Mouse (Mus musculus) embryonic facial prominence, embryonic 14.5 days (tissue): Measurements from ENCODE around the gene Ccni. TPM values are rescaled to one million over a fixed set of nuclear protein-coding genes. Genes with fewer than 3 reads are reported as not detected.
A peak's percentile ranks its signal among the peaks of the same experiment; 100 is the strongest.

ENCODE experiments used
- ATAC-seq: fragments of 200-750 bp; cut with Nextera tagmentation; 2 replicates; pipeline ENCODE4 v1.8.0; 2017; ENCODE audit warnings: low read depth, moderate number of reproducible peaks, moderate TSS enrichment
- DNase-seq: peaks from one replicate; pipeline ENCODE4 v3.0.0-alpha.2; 2015; ENCODE audit warnings: low spot score
- H3K27ac ChIP-seq: fragments of 300-500 bp; sonication (generic); replicated peaks from 2 replicates; pipeline ENCODE4 v1.5.1; 2014; ENCODE audit warnings: low read depth, mild to moderate bottlenecking, low read length, moderate library complexity
- H3K27me3 ChIP-seq: fragments of 300-500 bp; sonication (generic); replicated peaks from 2 replicates; pipeline ENCODE4 v1.6.1; 2014; ENCODE audit warnings: low read length; ENCODE audit not compliant: control insufficient read depth, insufficient read depth
- H3K36me3 ChIP-seq: fragments of 300-500 bp; sonication (generic); 2 replicates; pipeline ENCODE4 v1.6.1; 2014; ENCODE audit warnings: low read length, mixed read lengths; ENCODE audit not compliant: control insufficient read depth, insufficient read depth
- H3K4me1 ChIP-seq: fragments of 300-500 bp; sonication (generic); 2 replicates; pipeline ENCODE4 v1.6.1; 2014; ENCODE audit warnings: antibody characterized with exemption, low read length; ENCODE audit not compliant: control insufficient read depth, insufficient read depth
- H3K4me2 ChIP-seq: fragments of 300-500 bp; sonication (generic); 2 replicates; pipeline ENCODE4 v1.6.1; 2014; ENCODE audit warnings: low read depth, mild to moderate bottlenecking, low read length, moderate library complexity, mixed read lengths
- H3K4me3 ChIP-seq: fragments of 300-500 bp; sonication (generic); 2 replicates; pipeline ENCODE4 v1.5.1; 2014; ENCODE audit warnings: low read depth, mild to moderate bottlenecking, low read length
- H3K9ac ChIP-seq: fragments of 300-500 bp; sonication (generic); 2 replicates; pipeline ENCODE4 v1.6.1; 2014; ENCODE audit warnings: low read depth, mild to moderate bottlenecking, low read length, moderate library complexity, mixed read lengths
- H3K9me3 ChIP-seq: fragments of 300-500 bp; sonication (generic); 2 replicates; pipeline ENCODE4 v1.6.1; 2016; ENCODE audit warnings: low read length; ENCODE audit not compliant: control insufficient read depth
- WGBS: fragments of 180-500 bp; shearing (Covaris S2); extraction: QIAGEN DNeasy Blood & Tissue Kit; methylation state at CpG from one replicate; pipeline ENCODE4 v1.1.7; 2014; 5-methylcytosine and 5-hydroxymethylcytosine counted together
- polyA plus RNA-seq: library from polyadenylated mRNA; unstranded; fragments of >200 nt; fragmentation: Nextera tagmentation; extraction: Ambion mirVana; gene quantifications from 2 replicates; pipeline ENCODE4 v1.2.1, GENCODE M21; 2014

Ccni gene
- polyA plus RNA-seq, 1 experiment from 2014 or later: 121 TPM

GRCm38 (mm10) chr5:93154401-93154800, 51.9 kb downstream of the Ccni start:
- no peaks in the 10 kb centered on the region for H3K27me3 ChIP-seq
- H3K4me1 ChIP-seq: peaks cover 29% of the 10 kb centered on the region
- 70% methylated on average over 11 of the region's 11 CpGs for WGBS
- H3K4me2 ChIP-seq: no peak overlapping the region
- H3K9me3 ChIP-seq: no peaks in the 10 kb centered on the region
- ATAC-seq (no peak; the same call in 1 of the 2 replicates), DNase-seq (no peak)
- peak overlapping the region; percentile 19; the same call in 1 of the 2 replicates for H3K27ac ChIP-seq
- no peak overlapping the region for H3K9ac ChIP-seq
- peaks cover 59% of the 10 kb centered on the region for H3K36me3 ChIP-seq
- H3K4me3 ChIP-seq: no peak overlapping the region

GRCm38 (mm10) chr5:93152451-93152850, 53.8 kb downstream of the Ccni start:
- 0 out of 2 replicates have a peak overlapping the region, but pooled peaks have one; percentile 13 for H3K27ac ChIP-seq
- ATAC-seq: no peak; the same call in 1 of the 2 replicates

GRCm38 (mm10) chr5:93151985-93152384, 54.3 kb downstream of the Ccni start:
- H3K27ac ChIP-seq: 0 out of 2 replicates have a peak overlapping the region, but pooled peaks have one; percentile 13
- WGBS: 60% methylated on average over 6 of the region's 6 CpGs

More at GRCm38 (mm10) chr5:93152451-93152850, 53.8 kb downstream of the Ccni start:
- 75% methylated on average over 4 of the region's 4 CpGs for WGBS
- H3K36me3 ChIP-seq: peaks cover 48% of the 10 kb centered on the region
- H3K9ac ChIP-seq: 0 out of 2 replicates have a peak overlapping the region, but pooled peaks have one; percentile 11
- H3K4me1 ChIP-seq: peaks cover 29% of the 10 kb centered on the region
- H3K4me2 ChIP-seq: no peak overlapping the region
- no peaks in the 10 kb centered on the region for H3K9me3 ChIP-seq
- no peak overlapping the region for H3K4me3 ChIP-seq
- DNase-seq: no peak
- no peaks in the 10 kb centered on the region for H3K27me3 ChIP-seq

GRCm38 (mm10) chr5:93149969-93150777, 56.1 kb downstream of the Ccni start:
- Histone ChIP-seq H3K4me3 (no peak overlapping the region), H3K27me3 (no peaks in the 10 kb centered on the region), H3K4me2 (no peak overlapping the region), H3K9me3 (no peaks in the 10 kb centered on the region), H3K9ac (no peak overlapping the region), H3K4me1 (peaks cover 34% of the 10 kb centered on the region), H3K27ac (peak overlapping the region; percentile 65; the same call in 1 of the 2 replicates), H3K36me3 (peaks cover 26% of the 10 kb centered on the region)
- WGBS: 71% methylated on average over 12 of the region's 12 CpGs
- DNase-seq: no peak
- no peak for ATAC-seq

More at GRCm38 (mm10) chr5:93151985-93152384, 54.3 kb downstream of the Ccni start:
- ATAC-seq (no peak), DNase-seq (no peak)
- no peak overlapping the region for H3K4me3 ChIP-seq
- 0 out of 2 replicates have a peak overlapping the region, but pooled peaks have one; percentile 11 for H3K9ac ChIP-seq
- peaks cover 43% of the 10 kb centered on the region for H3K36me3 ChIP-seq
- peaks cover 29% of the 10 kb centered on the region for H3K4me1 ChIP-seq
- H3K9me3 ChIP-seq: no peaks in the 10 kb centered on the region
- H3K27me3 ChIP-seq: no peaks in the 10 kb centered on the region
- no peak overlapping the region for H3K4me2 ChIP-seq

- WGBS: 76% methylated on average over 6 of the region's 6 CpGs
- Histone ChIP-seq H3K9me3 (no peaks in the 10 kb centered on the region), H3K4me1 (peaks cover 11% of the 10 kb centered on the region), H3K27ac (no peak overlapping the region), H3K9ac (no peak overlapping the region), H3K4me2 (no peak overlapping the region), H3K36me3 (peaks cover 34% of the 10 kb centered on the region), H3K4me3 (no peak overlapping the region), H3K27me3 (no peaks in the 10 kb centered on the region)
- DNase-seq: no peak
- no peak for ATAC-seq
These were observed 60.8 kb downstream of the Ccni start for GRCm38 (mm10) chr5:93145504-93145903.

- Histone ChIP-seq H3K4me2 (no peak overlapping the region), H3K27me3 (no peaks in the 10 kb centered on the region), H3K9me3 (no peaks in the 10 kb centered on the region), H3K4me3 (no peak overlapping the region), H3K27ac (peak overlapping the region; percentile 44), H3K9ac (no peak overlapping the region), H3K4me1 (peaks cover 11% of the 10 kb centered on the region), H3K36me3 (peaks cover 34% of the 10 kb centered on the region)
- WGBS: 16% methylated on average over 5 of the region's 5 CpGs
- peak; percentile 87 for DNase-seq
- ATAC-seq: peak; percentile 73
These were observed 61.4 kb downstream of the Ccni start for GRCm38 (mm10) chr5:93144874-93145273.

- Histone ChIP-seq H3K36me3 (peaks cover 42% of the 10 kb centered on the region), H3K27ac (0 out of 2 replicates have a peak overlapping the region, but pooled peaks have one; percentile 10), H3K9ac (no peak overlapping the region), H3K9me3 (no peaks in the 10 kb centered on the region), H3K4me1 (peaks cover 11% of the 10 kb centered on the region), H3K4me2 (no peak overlapping the region), H3K27me3 (no peaks in the 10 kb centered on the region), H3K4me3 (no peak overlapping the region)
- WGBS: 57% methylated on average over 12 of the region's 12 CpGs
- DNase-seq (no peak), ATAC-seq (no peak)
These were observed 62.8 kb downstream of the Ccni start for GRCm38 (mm10) chr5:93143360-93144091.

- H3K9me3 ChIP-seq: no peaks in the 10 kb centered on the region
- 88% methylated on average over 5 of the region's 5 CpGs for WGBS
- DNase-seq (no peak), ATAC-seq (no peak)
- no peaks in the 10 kb centered on the region for H3K27me3 ChIP-seq
- H3K4me3 ChIP-seq: no peak overlapping the region
- H3K4me2 ChIP-seq: no peak overlapping the region
- H3K27ac ChIP-seq: no peak overlapping the region
- H3K36me3 ChIP-seq: peaks cover 37% of the 10 kb centered on the region
- peaks cover 25% of the 10 kb centered on the region for H3K4me1 ChIP-seq
- no peak overlapping the region for H3K9ac ChIP-seq
These were observed 65.5 kb downstream of the Ccni start for GRCm38 (mm10) chr5:93140747-93141146.
